Mouse (Mus musculus) heart, adult 2 months (tissue): Measurements from ENCODE around the gene Smarcd2. TPM values are rescaled to one million over a fixed set of nuclear protein-coding genes. Genes with fewer than 3 reads are reported as not detected.

ENCODE experiments used
- DNase-seq, 2 experiments: peaks; one replicate each; pipeline ENCODE4 v3.0.0; 2021
- H3K27ac ChIP-seq: fragments of 200-600 bp; 2 replicates; pipeline ENCODE4 v1.8.1; 2022
- H3K27me3 ChIP-seq: fragments of 200-500 bp; 2 replicates; pipeline ENCODE4 v1.6.1; 2012; ENCODE audit warnings: mild to moderate bottlenecking, low read length, inconsistent platforms, mixed read lengths; ENCODE audit not compliant: control insufficient read depth, insufficient read depth
- H3K36me3 ChIP-seq: fragments of 200-500 bp; 2 replicates; pipeline ENCODE4 v1.6.1; 2012; ENCODE audit warnings: low read length, inconsistent platforms; ENCODE audit not compliant: control insufficient read depth, insufficient read depth
- H3K4me1 ChIP-seq: fragments of 200-500 bp; 2 replicates; pipeline ENCODE4 v1.6.1; 2011; ENCODE audit warnings: low read length; ENCODE audit not compliant: control insufficient read depth, insufficient read depth
- H3K4me3 ChIP-seq: fragments of 200-600 bp; 2 replicates; pipeline ENCODE4 v1.8.1; 2022
- H3K79me2 ChIP-seq: fragments of 200-500 bp; replicated peaks from 2 replicates; pipeline ENCODE4 v1.6.1; 2012; ENCODE audit warnings: mild to moderate bottlenecking, inconsistent platforms, low read length, moderate library complexity, mixed read lengths; ENCODE audit not compliant: control insufficient read depth, insufficient read depth
- H3K9ac ChIP-seq: fragments of 200-500 bp; 2 replicates; pipeline ENCODE4 v1.6.1; 2012; ENCODE audit warnings: low read depth, mild to moderate bottlenecking, control low read depth, inconsistent platforms, low read length, mixed read lengths
- CTCF ChIP-seq: fragments of 200-600 bp; IDR thresholded peaks from 2 replicates; pipeline ENCODE4 v1.8.1; 2022; ENCODE audit warnings: antibody characterized with exemption, mild to moderate bottlenecking, moderate library complexity
- EP300 ChIP-seq: fragments of 200-500 bp; IDR thresholded peaks from 2 replicates; pipeline ENCODE4 v1.6.1; 2011; ENCODE audit warnings: low read depth, low read length, control low read depth; ENCODE audit not compliant: insufficient read depth
- POLR2A ChIP-seq: fragments of 200-500 bp; IDR thresholded peaks from 2 replicates; pipeline ENCODE4 v1.6.1; 2011; ENCODE audit warnings: mild to moderate bottlenecking, low read depth, low read length, control low read depth; ENCODE audit not compliant: insufficient read depth
- WGBS: fragments of 180-500 bp; shearing (Covaris S2); methylation state at CpG from one replicate; pipeline ENCODE4 v1.1.7; 2018; 5-methylcytosine and 5-hydroxymethylcytosine counted together
- intact Hi-C: fragments of 180-260 bp; cut with DNase I; formaldehyde crosslinking; loops from one replicate; pipeline ENCODE4 v1.15.1; 2025
- long read RNA-seq: library from polyadenylated mRNA; stranded (forward); transcript quantifications from one replicate; pipeline ENCODE4 v2.0.0, GENCODE M21; 2021
- polyA plus RNA-seq: library from polyadenylated mRNA; depleted of rRNA; stranded (reverse); fragments of >200 nt; gene quantifications from 2 replicates; pipeline ENCODE4 v1.2.3, GENCODE M21; 2012; rRNA removed
- total RNA-seq, 2 experiments: library from RNA; stranded (reverse); gene quantifications; 2 replicates each; pipeline ENCODE4 v1.2.3; 2021

Gene Smarcd2
- total RNA-seq (10 to 100 TPM; 16.6 to 17.2 TPM), polyA plus RNA-seq (39.2 and 49.2 TPM in 2 replicates)
- long read RNA-seq, transcript Smarcd2-201 (13 exons, 2,747 nt): major isoform, 22 of 26 reads
- long read RNA-seq, partial matches to known transcripts: 1 of 26 reads
- long read RNA-seq, other reads (novel, unspliced or antisense): 3 of 26 reads

DNA sequence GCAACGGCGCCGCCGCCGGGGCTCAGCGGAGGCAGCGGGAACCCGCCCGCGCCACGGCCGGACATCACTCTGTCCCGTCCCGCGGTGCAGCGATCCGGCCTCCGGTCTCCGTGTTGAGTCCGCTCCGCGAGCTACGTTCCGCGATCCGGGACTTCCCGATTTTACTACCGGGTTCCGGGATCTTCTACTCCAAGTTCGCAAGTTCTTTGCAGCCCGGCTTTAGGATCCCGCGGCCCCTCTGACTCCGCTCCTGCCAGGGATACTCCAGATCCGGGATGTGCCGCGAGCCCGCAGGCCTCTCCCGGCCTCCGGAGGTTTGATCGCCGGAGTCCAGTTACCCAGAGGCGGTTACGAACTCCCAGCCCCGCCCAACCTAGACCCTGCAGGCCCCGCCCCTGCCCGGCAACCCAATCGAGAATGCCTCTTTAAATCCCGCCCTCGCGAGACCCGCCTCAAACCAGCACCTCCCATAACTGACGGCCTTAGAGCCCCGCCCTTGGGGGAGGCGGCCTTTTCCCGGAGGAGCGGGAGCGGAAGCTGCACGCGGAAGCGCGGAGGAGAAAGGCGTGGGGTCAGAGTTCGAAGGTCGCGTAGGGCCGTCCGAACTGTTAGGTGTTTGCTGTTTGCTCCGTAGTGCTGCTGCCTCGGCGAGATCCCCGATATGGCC is at the start of gene Smarcd2:
Gene Smarcd2 (minus strand): TSS at position 329 of the 667 bp plus-strand sequence.
- peak; percentile 99 to 100 for DNase-seq
- under 1% methylated on average over 72 of the region's 72 CpGs for WGBS
- peak within 1 kb of the TSS; percentile 97 for H3K27ac ChIP-seq
- TF ChIP-seq EP300 (0 out of 2 replicates have a peak, but pooled peaks have one; percentile 31), POLR2A (peak; percentile 91), CTCF (no peak)
- H3K9ac ChIP-seq: peak within 1 kb of the TSS; percentile 98
- intact Hi-C loops: loop anchor here (2.0 to 10.0 kb wide), 3 partner anchors 56 to 512 kb away; partner anchors contain the start of genes Ccdc47, Cep95, Ddx42 and Ddx5
- peak within 1 kb of the TSS; percentile 94 for H3K4me3 ChIP-seq
- H3K79me2 ChIP-seq: no peaks in the 10 kb centered on the region; the same call in 1 of the 2 replicates
- H3K27me3 ChIP-seq: no peaks in the 10 kb centered on the region
- peaks cover 24% of the 10 kb centered on the region for H3K4me1 ChIP-seq
- H3K36me3 ChIP-seq: peaks cover 8% of the 10 kb centered on the region; the same call in 1 of the 2 replicates

DNA sequence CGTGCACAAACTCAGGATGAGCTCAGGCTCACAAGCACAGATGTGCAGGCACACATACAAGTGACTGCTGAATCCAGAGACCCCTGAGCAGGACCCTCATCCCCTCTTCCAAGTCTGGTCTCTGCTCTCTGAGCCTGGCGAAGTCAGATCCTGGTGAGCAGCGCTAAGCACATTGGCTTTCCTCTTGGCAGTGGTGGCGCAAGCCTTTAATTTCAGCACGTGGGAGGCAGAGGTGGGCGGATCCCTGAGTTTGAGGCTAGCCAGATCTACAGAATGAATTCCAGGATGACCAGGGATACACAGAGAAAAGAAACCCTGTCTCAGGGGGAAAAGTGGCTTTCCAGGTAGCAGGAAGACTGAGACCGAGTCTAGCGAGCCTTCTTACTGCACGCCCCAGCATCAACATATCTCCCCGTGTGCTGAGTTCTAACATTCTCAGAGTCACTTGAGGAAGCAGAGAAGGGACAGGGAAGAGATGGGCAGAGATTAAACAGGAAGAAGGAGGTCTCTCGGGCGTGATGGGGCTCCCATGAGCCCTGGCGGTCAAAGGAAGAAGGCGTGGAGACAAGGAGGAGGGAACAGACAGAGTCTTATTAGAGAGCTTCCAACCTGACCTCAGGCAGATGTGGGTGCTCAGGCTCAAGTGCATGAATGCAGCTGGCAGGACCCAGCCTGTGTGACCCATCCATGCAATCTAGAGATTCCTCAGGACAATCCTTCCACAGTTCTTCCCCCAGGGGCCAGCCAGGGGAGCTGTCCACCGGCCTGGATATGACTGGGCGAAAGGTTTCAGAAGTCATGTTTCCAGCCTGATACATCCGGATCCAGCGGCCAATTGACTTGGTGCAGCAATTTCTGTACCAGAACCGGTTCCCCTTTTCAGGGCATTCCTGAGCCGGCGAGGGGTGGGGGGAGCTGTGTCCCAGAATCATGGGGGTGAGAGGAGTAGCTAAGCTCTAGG is 45.9 kb upstream of the Smarcd2 start:
- peak in 1 of 2 experiments; percentile 52 for DNase-seq
- TF ChIP-seq EP300 (no peak), CTCF (0 out of 2 replicates have a peak, but pooled peaks have one; percentile 12)
- Histone ChIP-seq H3K27ac (no peak overlapping the region; the same call in 1 of the 2 replicates), H3K36me3 (no peaks in the 10 kb centered on the region), H3K79me2 (no peaks in the 10 kb centered on the region), H3K27me3 (no peaks in the 10 kb centered on the region), H3K4me3 (no peak overlapping the region), H3K4me1 (no peaks in the 10 kb centered on the region), H3K9ac (no peak overlapping the region)
- 49% methylated on average over 21 of the region's 21 CpGs for WGBS
- intact Hi-C loops: no loop called here

DNA sequence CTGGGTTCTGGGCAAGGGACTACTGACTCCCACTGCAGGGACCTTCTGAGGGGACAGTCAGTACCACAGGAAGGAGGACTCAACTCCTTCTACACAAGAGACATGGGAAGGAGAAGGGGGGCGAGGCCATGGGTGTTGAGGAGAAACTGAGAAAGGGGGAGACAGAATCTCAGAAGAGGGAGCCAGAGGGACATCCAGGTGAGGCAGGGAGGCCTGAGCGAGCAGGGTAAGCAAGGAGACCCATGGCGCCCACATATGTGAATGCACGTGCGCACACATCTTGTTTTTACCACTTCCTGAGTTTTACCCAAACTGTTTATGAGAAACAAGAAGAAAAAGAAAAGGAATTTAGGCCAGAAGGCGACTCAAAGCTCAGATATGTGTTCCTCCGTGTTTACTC is 45.0 kb upstream of the Smarcd2 start:
- no peaks in the 10 kb centered on the region for H3K4me1 ChIP-seq
- H3K27ac ChIP-seq: no peak overlapping the region
- H3K27me3 ChIP-seq: no peaks in the 10 kb centered on the region

DNA sequence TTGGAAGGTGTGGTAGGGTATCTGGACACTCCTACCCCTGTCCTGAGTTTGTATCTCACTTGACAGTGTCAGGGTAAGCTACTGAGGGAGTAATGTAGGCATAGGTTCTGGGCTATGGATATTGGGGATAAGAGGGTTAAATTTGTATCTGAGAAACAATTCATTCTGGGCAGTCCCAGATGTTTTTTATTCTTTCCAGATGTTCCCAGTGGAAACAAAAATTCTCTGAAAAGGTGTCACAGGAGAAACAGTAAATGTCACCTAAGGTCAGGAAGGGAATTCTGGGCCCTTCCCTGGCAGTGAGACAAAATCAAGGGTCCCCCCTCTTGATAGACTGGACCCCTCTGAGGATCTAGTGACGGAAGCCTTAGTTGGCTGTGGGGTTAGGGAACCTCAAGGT is 43.6 kb upstream of the Smarcd2 start:
- intact Hi-C loops: no loop called here
- H3K4me3 ChIP-seq: no peak overlapping the region
- no peak overlapping the region for H3K27ac ChIP-seq
- TF ChIP-seq CTCF (no peak), POLR2A (no peak), EP300 (no peak)
- H3K79me2 ChIP-seq: no peaks in the 10 kb centered on the region
- H3K36me3 ChIP-seq: no peaks in the 10 kb centered on the region
- H3K27me3 ChIP-seq: no peaks in the 10 kb centered on the region
- no peak for DNase-seq
- 100% methylated on average over 1 of the region's 1 CpGs for WGBS
- H3K9ac ChIP-seq: no peak overlapping the region
- no peaks in the 10 kb centered on the region for H3K4me1 ChIP-seq

More for the DNA sequence above, 45.0 kb upstream of the Smarcd2 start:
- H3K9ac ChIP-seq: no peak overlapping the region
- DNase-seq: no peak
- no peaks in the 10 kb centered on the region for H3K79me2 ChIP-seq
- TF ChIP-seq POLR2A (no peak), CTCF (no peak), EP300 (no peak)
- 78% methylated on average over 7 of the region's 7 CpGs for WGBS
- H3K36me3 ChIP-seq: no peaks in the 10 kb centered on the region
- intact Hi-C loops: no loop called here
- H3K4me3 ChIP-seq: no peak overlapping the region

DNA sequence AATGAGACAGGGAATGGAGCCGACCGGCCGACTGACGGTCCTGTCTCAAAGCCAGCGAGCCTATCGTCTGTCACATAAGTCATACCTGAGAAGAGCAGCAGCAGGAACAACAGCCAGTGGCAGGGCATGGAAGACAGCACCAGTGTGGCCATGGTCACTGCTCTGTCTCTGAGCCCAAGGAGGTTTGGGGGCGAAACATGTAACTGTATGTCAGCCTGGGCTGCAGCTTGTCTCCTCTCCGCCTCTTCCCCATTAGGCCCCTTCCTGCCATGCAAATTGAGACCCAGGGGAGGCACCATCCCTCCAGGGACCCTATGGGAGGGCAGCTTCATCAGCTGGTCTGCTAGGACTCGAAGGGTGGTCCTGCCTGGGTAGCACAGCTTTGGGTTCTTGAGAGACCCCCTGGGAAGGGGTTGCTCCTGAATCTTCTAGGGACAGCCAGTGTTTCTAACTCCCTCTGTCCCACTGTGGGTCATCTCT is 41.6 kb upstream of the Smarcd2 start, which contains the start of gene Cd79b:
Gene Cd79b (minus strand): TSS at position 430 of the 480 bp plus-strand sequence.
- intact Hi-C loops: no loop called here
- no peaks in the 10 kb centered on the region for H3K79me2 ChIP-seq
- H3K36me3 ChIP-seq: no peaks in the 10 kb centered on the region
- no peaks in the 10 kb centered on the region for H3K27me3 ChIP-seq
- DNase-seq: peak in 1 of 2 experiments; percentile 53
- H3K9ac ChIP-seq: no peak within 1 kb of the TSS
- no peaks in the 10 kb centered on the region for H3K4me1 ChIP-seq
- no peak within 1 kb of the TSS for H3K27ac ChIP-seq
- TF ChIP-seq EP300 (no peak), POLR2A (no peak), CTCF (no peak)
- WGBS: 79% methylated on average over 9 of the region's 9 CpGs
- H3K4me3 ChIP-seq: no peak within 1 kb of the TSS

DNA sequence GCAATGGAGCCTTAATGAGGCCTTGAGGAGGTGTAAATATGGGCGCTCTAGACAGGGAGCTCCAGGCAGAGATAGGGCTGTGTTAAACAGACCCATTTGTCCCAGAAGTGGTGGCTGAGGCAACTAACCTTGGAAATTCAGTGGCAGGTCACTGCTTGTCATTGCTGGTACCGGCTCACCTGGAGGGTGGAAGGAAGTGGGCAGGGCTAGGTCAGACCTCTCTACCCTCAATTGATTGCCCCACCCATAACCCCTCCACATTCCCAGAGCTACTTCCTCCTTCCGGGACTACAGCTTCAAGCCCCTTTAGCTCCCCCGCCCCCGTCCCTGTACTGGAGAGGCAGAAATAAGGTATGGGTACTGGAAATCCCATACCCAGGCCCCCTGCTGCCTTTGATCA is 40.8 kb upstream of the Smarcd2 start:
- Histone ChIP-seq H3K4me1 (no peaks in the 10 kb centered on the region), H3K4me3 (no peak overlapping the region), H3K79me2 (no peaks in the 10 kb centered on the region), H3K36me3 (no peaks in the 10 kb centered on the region), H3K27me3 (no peaks in the 10 kb centered on the region), H3K27ac (no peak overlapping the region), H3K9ac (no peak overlapping the region)
- WGBS: 61% methylated on average over 5 of the region's 5 CpGs
- intact Hi-C loops: no loop called here
- DNase-seq: no peak
- TF ChIP-seq EP300: no peak
- no peak for TF ChIP-seq CTCF
- no peak for TF ChIP-seq POLR2A
